Mouse (Mus musculus) intestine, embryonic 15.5 days (tissue): Measurements from ENCODE around the gene Gse1. TPM values are rescaled to one million over a fixed set of nuclear protein-coding genes. Genes with fewer than 3 reads are reported as not detected.

ENCODE experiments used
- ATAC-seq: fragments of 200-750 bp; cut with Nextera tagmentation; 2 replicates; pipeline ENCODE4 v1.8.0; 2017; ENCODE audit warnings: moderate TSS enrichment, moderate library complexity
- H3K27ac ChIP-seq: fragments of 300-500 bp; sonication (generic); 2 replicates; pipeline ENCODE4 v1.5.1; 2015; ENCODE audit warnings: mild to moderate bottlenecking, inconsistent platforms
- H3K27me3 ChIP-seq: fragments of 300-500 bp; sonication (generic); replicated peaks from 2 replicates; pipeline ENCODE4 v1.6.1; 2015; ENCODE audit warnings: inconsistent platforms
- H3K36me3 ChIP-seq: fragments of 300-500 bp; sonication (generic); 2 replicates; pipeline ENCODE4 v1.6.1; 2015; ENCODE audit warnings: inconsistent platforms
- H3K4me1 ChIP-seq: fragments of 300-500 bp; sonication (generic); replicated peaks from 2 replicates; pipeline ENCODE4 v1.6.1; 2015; ENCODE audit warnings: inconsistent platforms
- H3K4me2 ChIP-seq: fragments of 300-500 bp; sonication (generic); replicated peaks from 2 replicates; pipeline ENCODE4 v1.6.1; 2015; ENCODE audit warnings: mild to moderate bottlenecking, inconsistent platforms
- H3K4me3 ChIP-seq: fragments of 300-500 bp; sonication (generic); replicated peaks from 2 replicates; pipeline ENCODE4 v1.5.1; 2015; ENCODE audit warnings: inconsistent platforms
- H3K9ac ChIP-seq: fragments of 300-500 bp; sonication (generic); 2 replicates; pipeline ENCODE4 v1.6.1; 2015; ENCODE audit warnings: inconsistent platforms
- H3K9me3 ChIP-seq: fragments of 300-500 bp; sonication (generic); 2 replicates; pipeline ENCODE4 v1.6.1; 2016; ENCODE audit warnings: inconsistent platforms
- WGBS: fragments of 180-500 bp; shearing (Covaris S2); methylation state at CpG from one replicate; pipeline ENCODE4 v1.1.7; 2015; 5-methylcytosine and 5-hydroxymethylcytosine counted together
- polyA plus RNA-seq: library from polyadenylated mRNA; unstranded; fragments of >200 nt; fragmentation: Nextera tagmentation; extraction: Ambion mirVana; gene quantifications from 2 replicates; pipeline ENCODE4 v1.2.1, GENCODE M21; 2015

Gse1 gene
- polyA plus RNA-seq, 1 experiment from 2014 or later = 7.9 TPM

DNA sequence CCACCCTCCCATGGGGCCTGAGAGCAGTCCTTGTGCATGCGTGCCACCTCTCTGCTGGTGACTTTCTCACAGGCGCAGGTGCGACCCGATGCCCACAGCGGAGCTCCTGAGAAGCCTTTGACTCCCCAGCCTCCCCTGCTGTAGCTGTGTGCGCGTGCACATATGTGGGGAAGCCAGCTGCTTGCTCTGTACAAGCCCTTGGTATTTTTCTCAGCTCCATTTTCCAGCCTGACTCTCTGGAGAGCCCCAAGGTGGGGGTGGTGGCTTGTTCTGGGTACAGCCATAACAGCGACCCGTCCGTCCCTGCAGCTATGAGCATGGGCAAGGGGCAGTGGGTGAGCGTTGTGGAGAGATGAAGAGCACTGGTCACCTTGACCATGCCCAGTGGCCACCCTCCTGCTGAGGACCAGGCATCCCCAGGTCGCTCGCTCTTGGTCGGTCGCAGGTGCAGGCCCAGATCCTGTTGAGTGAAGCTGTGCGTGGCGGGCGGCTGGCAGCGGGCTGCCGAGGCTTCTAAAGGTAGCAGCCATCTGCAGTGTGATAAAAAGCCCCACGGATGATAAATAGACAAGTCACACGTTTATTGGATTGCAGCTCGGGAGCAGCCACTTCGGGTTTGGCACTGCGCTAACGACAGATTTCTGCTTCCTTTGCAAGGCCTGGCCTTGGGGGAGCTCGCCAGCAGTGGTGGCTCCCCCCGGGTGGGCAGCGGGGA is 184.8 kb downstream of the Gse1 start:
- Histone ChIP-seq H3K4me1 (peaks cover 67% of the 10 kb centered on the region), H3K9ac (no peak overlapping the region), H3K4me2 (no peak overlapping the region), H3K9me3 (no peaks in the 10 kb centered on the region), H3K36me3 (no peaks in the 10 kb centered on the region), H3K4me3 (no peak overlapping the region), H3K27ac (no peak overlapping the region), H3K27me3 (no peaks in the 10 kb centered on the region)
- 72% methylated on average over 29 of the region's 29 CpGs for WGBS
- no peak for ATAC-seq

DNA sequence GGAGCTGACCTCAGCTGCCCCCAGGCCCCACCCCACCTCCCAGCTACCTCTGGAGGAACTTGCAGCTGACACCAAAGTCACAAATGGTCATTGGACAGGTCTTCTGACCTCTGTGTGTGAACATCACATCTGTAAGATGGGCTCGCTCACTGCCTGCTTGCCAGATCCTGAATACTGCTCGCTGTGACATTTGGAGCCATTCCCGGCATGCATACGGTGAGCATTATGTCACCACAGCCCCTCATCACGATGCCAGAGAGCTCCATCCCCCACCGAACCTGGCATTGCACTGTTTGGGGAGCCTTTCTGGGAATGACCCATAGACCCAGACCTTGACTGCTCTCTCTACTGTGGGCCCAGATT is 185.4 kb downstream of the Gse1 start:
- H3K4me2 ChIP-seq = no peak overlapping the region
- no peaks in the 10 kb centered on the region for H3K9me3 ChIP-seq
- 73% methylated on average over 6 of the region's 6 CpGs for WGBS
- H3K36me3 ChIP-seq = no peaks in the 10 kb centered on the region
- no peak overlapping the region for H3K4me3 ChIP-seq
- no peak for ATAC-seq
- no peak overlapping the region for H3K27ac ChIP-seq
- H3K27me3 ChIP-seq = no peaks in the 10 kb centered on the region
- H3K9ac ChIP-seq = no peak overlapping the region
- H3K4me1 ChIP-seq = peaks cover 67% of the 10 kb centered on the region

DNA sequence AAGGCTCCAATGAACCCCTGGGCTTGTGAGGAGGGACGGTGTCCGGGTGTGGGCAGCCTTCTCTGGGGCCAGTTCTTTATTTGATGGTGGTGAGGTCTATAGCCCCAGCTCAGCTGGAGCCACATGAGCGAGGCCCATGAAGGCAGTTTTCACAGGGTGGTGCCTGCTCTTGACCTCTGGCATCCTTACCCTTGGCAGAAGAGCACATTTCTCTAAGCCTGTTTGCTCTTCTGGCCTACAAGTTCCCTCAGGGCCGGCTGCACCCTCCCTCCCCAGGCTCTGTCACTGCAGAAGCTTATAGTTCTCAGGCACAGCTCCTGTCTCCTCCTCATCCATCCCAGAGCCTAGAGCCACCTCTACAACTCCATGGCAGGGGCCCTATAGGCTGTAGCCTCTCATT is 186.0 kb downstream of the Gse1 start:
- Histone ChIP-seq H3K4me3 (no peak overlapping the region), H3K9ac (no peak overlapping the region), H3K27me3 (no peaks in the 10 kb centered on the region), H3K4me2 (no peak overlapping the region), H3K9me3 (no peaks in the 10 kb centered on the region), H3K36me3 (no peaks in the 10 kb centered on the region), H3K4me1 (peaks cover 67% of the 10 kb centered on the region), H3K27ac (no peak overlapping the region)
- no peak for ATAC-seq
- WGBS = 82% methylated on average over 4 of the region's 4 CpGs

DNA sequence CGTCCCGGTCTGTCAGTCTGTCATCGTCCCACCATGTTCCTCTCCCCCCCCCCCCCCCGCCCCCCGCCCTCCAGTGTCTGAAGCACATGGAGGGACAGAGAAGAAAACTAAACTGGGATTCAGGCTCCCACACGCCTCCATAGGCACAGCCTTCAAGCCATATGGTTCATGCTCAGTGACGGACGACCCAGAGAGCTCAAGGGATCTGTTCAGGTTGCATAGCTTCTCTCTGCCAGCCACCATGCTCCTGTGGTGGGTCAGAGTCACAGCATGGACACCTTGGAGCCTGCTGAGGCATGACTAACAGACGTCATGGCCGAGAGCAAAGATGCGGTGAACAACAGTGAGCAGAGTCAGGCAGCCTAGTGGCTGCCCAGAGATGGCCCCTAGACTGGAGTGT is 187.2 kb downstream of the Gse1 start:
- H3K36me3 ChIP-seq = no peaks in the 10 kb centered on the region
- H3K27ac ChIP-seq = peak overlapping the region; percentile 94
- H3K27me3 ChIP-seq = no peaks in the 10 kb centered on the region
- no peak overlapping the region for H3K9ac ChIP-seq
- H3K4me1 ChIP-seq = peaks cover 67% of the 10 kb centered on the region
- ATAC-seq = no peak
- H3K9me3 ChIP-seq = no peaks in the 10 kb centered on the region
- WGBS = 85% methylated on average over 10 of the region's 11 CpGs
- H3K4me2 ChIP-seq = peak overlapping the region; percentile 53; the same call in 1 of the 2 replicates
- no peak overlapping the region for H3K4me3 ChIP-seq

DNA sequence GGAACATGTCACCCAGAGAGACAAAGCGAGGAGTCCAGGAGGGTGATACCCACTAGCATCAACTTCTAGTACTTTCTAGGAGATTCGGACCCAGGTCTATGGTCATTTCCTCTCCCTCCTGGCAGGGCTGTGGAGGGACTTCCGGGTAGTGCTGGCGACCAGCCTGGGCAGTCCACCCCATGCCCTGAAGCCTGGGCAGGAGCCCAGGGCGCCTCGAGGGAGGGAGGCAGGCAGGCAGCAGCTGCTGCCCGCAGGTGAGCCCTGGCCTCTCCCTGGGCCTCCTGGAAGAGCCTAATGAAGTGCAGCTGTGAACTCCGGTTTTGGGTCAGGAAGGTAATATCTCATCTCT is 187.9 kb downstream of the Gse1 start:
- ATAC-seq = no peak
- WGBS = 28% methylated on average over 8 of the region's 8 CpGs
- H3K4me3 ChIP-seq = 0 out of 2 replicates have a peak overlapping the region, but pooled peaks have one; percentile 7
- no peaks in the 10 kb centered on the region for H3K27me3 ChIP-seq
- H3K36me3 ChIP-seq = no peaks in the 10 kb centered on the region
- peaks cover 64% of the 10 kb centered on the region for H3K4me1 ChIP-seq
- peak overlapping the region; percentile 94 for H3K27ac ChIP-seq
- peak overlapping the region; percentile 26 for H3K9ac ChIP-seq
- no peaks in the 10 kb centered on the region for H3K9me3 ChIP-seq
- peak overlapping the region; percentile 53 for H3K4me2 ChIP-seq

DNA sequence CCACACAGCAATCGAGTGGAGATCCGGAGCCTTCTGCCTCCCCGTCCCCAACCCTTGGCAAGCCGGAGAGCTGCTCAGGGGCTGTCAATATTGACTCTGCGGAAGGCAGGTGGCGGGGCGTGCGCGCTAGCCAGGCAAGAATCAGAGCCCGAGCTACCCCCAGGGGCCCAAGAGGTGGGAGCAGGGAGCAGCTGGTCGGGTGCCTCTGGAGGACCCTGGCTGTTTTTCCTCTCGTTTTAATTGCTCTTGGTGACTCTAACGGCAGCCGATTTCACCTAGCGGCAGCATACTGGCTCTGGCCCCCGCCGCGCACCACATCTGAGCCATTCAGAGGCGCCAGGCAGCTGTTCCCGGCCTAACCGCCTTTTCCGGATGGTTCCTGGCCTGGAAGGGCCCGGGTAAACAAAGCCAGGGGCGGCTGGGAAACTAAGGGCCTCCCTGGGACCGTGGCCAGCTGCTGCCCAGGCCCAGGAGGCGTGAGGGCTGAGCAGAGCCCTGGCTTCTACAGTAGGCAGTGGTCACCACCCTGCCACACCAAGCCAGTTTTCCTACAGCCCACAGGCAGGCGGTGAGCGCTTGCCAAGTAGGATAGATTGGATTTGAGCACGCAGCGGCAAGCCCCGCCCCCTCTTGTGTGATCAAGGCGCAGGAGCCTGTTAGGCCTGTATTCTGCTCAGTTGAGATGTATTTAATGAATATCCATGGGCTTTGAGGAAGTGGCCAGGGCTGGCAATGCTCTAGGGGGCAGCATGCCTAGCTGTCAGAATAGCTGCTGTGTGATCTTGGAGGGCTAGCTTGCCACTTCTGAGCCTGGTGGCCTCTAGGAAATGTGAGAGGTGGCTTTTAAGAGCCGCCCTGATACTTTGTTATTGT is 188.5 kb downstream of the Gse1 start:
- Histone ChIP-seq H3K4me2 (peak overlapping the region; percentile 53), H3K27me3 (no peaks in the 10 kb centered on the region), H3K36me3 (no peaks in the 10 kb centered on the region), H3K9me3 (no peaks in the 10 kb centered on the region), H3K27ac (peak overlapping the region; percentile 94), H3K9ac (peak overlapping the region; percentile 26), H3K4me3 (peak overlapping the region; percentile 7; the same call in 1 of the 2 replicates), H3K4me1 (peaks cover 68% of the 10 kb centered on the region)
- WGBS = 3% methylated on average over 33 of the region's 33 CpGs
- peak; percentile 91 for ATAC-seq

DNA sequence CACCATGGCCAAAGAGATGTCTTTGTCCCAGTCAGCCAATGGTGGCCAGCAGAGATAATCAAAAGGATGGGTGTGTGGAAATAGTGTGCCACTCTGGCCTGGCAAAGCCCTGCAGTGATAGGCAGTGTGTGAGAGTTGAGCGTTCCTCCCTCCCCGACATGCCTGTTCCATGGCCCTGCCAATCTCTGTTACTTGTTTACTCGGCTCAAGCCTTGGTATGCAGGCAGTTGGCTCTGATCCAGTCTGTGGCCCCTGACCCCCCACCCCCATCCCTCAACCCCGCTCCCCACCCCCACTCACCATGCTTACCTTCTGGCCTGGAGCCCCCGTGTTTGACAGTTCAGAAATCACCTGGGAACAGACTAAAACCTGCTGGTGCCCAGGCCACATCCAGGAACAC is 189.9 kb downstream of the Gse1 start:
- peaks cover 73% of the 10 kb centered on the region for H3K4me1 ChIP-seq
- no peak for ATAC-seq
- no peaks in the 10 kb centered on the region for H3K9me3 ChIP-seq
- H3K27ac ChIP-seq = peak overlapping the region; percentile 94
- H3K4me3 ChIP-seq = no peak overlapping the region
- WGBS = 46% methylated on average over 5 of the region's 5 CpGs
- no peak overlapping the region for H3K4me2 ChIP-seq
- H3K36me3 ChIP-seq = no peaks in the 10 kb centered on the region
- no peaks in the 10 kb centered on the region for H3K27me3 ChIP-seq
- H3K9ac ChIP-seq = no peak overlapping the region; the same call in 1 of the 2 replicates

DNA sequence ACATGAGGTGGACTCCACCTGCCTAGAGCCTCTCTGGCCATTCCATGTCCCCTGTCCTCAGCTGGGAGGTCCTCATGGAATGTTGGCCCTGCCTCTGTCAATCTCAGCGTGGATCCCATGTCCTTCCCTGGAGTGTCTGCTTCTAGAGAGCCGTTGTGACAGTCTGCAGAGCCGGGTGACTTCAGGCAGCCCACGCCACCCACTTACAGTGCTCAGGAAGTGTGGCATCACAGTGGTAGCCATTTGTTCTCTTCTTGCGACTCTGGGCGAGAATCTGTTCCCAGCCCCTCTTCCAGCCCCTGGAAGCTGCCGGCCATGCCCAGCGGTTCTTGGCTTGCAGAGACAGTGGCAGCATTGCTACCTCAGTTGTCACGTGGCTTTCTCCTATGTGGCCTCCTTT is 191.4 kb downstream of the Gse1 start:
- no peaks in the 10 kb centered on the region for H3K9me3 ChIP-seq
- no peak overlapping the region for H3K4me3 ChIP-seq
- H3K36me3 ChIP-seq = no peaks in the 10 kb centered on the region
- H3K9ac ChIP-seq = no peak overlapping the region
- ATAC-seq = no peak
- H3K4me2 ChIP-seq = no peak overlapping the region
- peaks cover 78% of the 10 kb centered on the region for H3K4me1 ChIP-seq
- H3K27me3 ChIP-seq = no peaks in the 10 kb centered on the region
- 85% methylated on average over 9 of the region's 9 CpGs for WGBS
- no peak overlapping the region for H3K27ac ChIP-seq

DNA sequence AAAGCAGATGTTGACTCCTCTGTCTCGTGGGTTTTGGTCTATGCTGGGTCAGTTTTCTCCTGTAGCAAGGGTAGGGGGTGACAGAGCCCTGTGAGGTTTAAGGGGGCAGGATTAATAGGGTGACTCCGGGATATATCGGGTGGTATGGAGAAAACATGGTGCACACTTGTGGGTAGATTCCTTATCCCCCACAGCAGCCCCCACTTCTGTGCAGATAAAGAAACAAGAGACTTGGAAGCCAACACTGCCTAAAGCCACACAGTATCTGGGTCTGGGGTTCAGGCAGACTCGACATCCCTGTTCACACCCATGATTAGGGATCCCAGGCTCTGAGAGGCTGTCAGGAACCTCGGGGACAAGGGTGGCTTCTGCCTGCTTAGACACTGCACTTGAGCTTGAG is 192.0 kb downstream of the Gse1 start:
- H3K4me1 ChIP-seq = peaks cover 83% of the 10 kb centered on the region
- H3K36me3 ChIP-seq = no peaks in the 10 kb centered on the region
- no peak overlapping the region for H3K4me3 ChIP-seq
- H3K27me3 ChIP-seq = no peaks in the 10 kb centered on the region
- no peak overlapping the region for H3K27ac ChIP-seq
- H3K4me2 ChIP-seq = no peak overlapping the region
- H3K9ac ChIP-seq = no peak overlapping the region
- no peak for ATAC-seq
- 74% methylated on average over 5 of the region's 5 CpGs for WGBS
- H3K9me3 ChIP-seq = no peaks in the 10 kb centered on the region

DNA sequence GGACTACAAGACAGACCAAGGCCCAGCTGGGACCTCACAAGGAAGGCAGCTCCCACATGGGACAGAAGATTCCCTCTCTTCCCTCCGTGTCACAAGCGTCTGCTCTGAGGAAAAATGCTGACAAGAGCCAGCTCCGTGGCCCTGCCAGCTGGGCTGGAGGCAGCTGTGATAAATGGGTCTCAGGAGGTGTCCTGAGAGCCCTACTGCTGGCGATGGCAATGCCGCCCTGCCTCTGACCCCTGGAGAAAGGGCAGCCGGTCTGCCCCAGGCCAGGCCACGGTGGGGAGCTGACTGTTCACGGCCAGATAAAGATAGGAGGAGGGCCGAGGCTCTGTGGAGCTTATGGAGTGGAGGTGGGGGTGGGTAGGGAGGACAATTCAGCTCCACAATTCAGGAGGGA is 193.4 kb downstream of the Gse1 start:
- Histone ChIP-seq H3K4me1 (peaks cover 85% of the 10 kb centered on the region), H3K4me3 (no peak overlapping the region), H3K27me3 (no peaks in the 10 kb centered on the region), H3K9me3 (no peaks in the 10 kb centered on the region), H3K4me2 (no peak overlapping the region), H3K36me3 (no peaks in the 10 kb centered on the region), H3K9ac (no peak overlapping the region), H3K27ac (no peak overlapping the region)
- 35% methylated on average over 9 of the region's 9 CpGs for WGBS
- no peak for ATAC-seq

DNA sequence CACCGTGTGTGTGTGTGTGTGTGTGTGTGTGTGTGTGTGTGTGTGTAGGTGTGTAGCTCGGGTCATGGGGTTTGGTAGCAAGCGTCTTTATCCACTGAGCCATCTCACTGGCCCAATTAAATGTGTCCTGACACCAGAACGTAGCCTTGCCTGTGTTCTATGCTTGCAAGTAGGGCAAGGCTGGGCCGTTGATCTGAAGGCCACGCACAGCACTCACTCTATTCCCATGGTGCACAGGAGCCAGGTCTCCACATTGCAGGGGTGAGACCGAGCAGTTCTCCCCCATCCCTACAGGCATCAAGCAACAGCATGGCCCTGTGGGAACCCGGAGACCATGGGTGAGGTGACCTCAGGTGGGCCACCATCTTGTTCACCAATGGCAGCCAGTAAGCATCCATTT is 194.0 kb downstream of the Gse1 start:
- H3K9me3 ChIP-seq = no peaks in the 10 kb centered on the region
- H3K27ac ChIP-seq = no peak overlapping the region
- H3K4me2 ChIP-seq = no peak overlapping the region
- peaks cover 85% of the 10 kb centered on the region for H3K4me1 ChIP-seq
- ATAC-seq = no peak
- 90% methylated on average over 8 of the region's 8 CpGs for WGBS
- no peak overlapping the region for H3K4me3 ChIP-seq
- no peaks in the 10 kb centered on the region for H3K36me3 ChIP-seq
- no peak overlapping the region for H3K9ac ChIP-seq
- H3K27me3 ChIP-seq = no peaks in the 10 kb centered on the region

DNA sequence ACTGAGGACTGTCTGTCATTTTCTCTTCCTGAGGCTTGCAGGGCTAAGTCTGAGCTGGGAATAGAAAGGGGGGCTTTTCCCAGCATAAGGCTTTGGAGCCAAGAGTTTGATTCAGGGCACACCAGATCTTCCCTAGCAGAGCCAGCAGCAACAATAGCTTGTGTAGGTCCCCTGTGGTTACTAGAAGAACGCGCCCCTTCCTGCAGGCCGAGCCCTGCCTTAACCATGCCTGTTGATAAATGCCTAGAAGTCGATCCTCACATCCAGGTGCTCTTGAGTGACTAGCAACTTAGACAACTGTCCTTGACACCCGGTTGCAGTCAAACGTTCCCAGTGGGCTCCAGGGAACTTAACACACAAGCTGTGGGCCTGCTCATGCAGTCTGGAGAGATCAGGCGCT is 195.3 kb downstream of the Gse1 start:
- no peak for ATAC-seq
- Histone ChIP-seq H3K4me3 (no peak overlapping the region), H3K9ac (no peak overlapping the region), H3K27ac (no peak overlapping the region), H3K36me3 (no peaks in the 10 kb centered on the region), H3K9me3 (no peaks in the 10 kb centered on the region), H3K27me3 (no peaks in the 10 kb centered on the region), H3K4me2 (no peak overlapping the region), H3K4me1 (peaks cover 74% of the 10 kb centered on the region)
- WGBS = 60% methylated on average over 7 of the region's 7 CpGs
